Mouse (Mus musculus): ENCODE measurements around the gene Rab11fip5. TPM values are rescaled to one million over a fixed set of nuclear protein-coding genes. Genes with fewer than 3 reads are reported as not detected.

Rab11fip5 gene
- polyA plus RNA-seq, 1 experiment from 2014 or later, result 17.5 TPM

DNA sequence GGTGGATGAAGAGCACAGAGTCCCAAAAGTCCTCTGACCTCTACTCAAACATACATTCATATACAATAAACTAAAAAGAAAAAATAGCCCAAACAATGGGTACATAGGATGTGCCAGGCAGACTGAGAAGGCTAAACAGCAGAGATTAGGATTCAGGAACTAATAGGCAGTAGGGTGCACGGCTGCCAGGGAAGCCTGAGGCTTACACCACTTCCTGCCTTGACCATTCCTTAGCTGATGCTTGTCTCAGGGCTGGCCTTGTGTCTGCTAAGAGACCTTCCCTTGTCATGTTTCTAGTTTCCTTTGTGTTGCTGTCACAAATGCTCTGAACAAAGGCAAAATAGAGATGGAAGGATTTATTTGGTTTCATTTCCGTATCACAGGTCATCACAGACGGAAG lies 68.1 kb downstream of the Rab11fip5 start:
- 93% methylated on average over 3 of the region's 3 CpGs for WGBS (ENCODE audit: insufficient replicate concordance)
- Histone ChIP-seq H3K27ac (ENCODE audit: low read depth, low read length) (no peak overlapping the region), H3K9me3 (replicated peaks; ENCODE audit: control insufficient read depth, low read length) (no peaks in the 10 kb centered on the region), H3K4me1 (ENCODE audit: control insufficient read depth, insufficient read depth, low read length) (no peaks in the 10 kb centered on the region), H3K4me2 (no peak overlapping the region), H3K27me3 (ENCODE audit: control insufficient read depth, insufficient read depth, low read length) (no peaks in the 10 kb centered on the region), H3K9ac (ENCODE audit: low read depth, low read length) (no peak overlapping the region), H3K36me3 (ENCODE audit: control insufficient read depth, insufficient read depth, low read length) (no peaks in the 10 kb centered on the region), H3K4me3 (ENCODE audit: low read depth, low read length) (no peak overlapping the region)
- no peak for ATAC-seq (replicated peaks; ENCODE audit: insufficient number of reproducible peaks, low FRiP score, low TSS enrichment)

DNA sequence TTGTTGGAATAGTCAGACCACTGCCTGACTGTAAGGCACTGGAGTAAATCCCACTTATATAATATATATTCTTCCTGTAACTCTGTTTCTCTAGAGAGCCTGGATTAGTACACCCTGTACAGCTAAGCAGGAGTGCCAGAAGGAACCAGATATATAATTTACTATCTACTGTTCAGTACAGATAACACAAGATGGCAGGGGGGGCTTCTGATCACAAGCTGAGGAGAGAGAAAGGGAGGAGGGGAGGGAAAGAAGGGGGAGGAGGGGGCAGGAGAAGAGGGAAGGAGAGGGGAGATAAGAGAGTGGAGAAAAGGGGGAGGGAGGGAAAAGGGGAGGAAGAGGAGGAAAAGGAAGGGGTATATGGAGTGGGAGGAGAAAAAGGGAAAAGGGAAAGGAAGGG lies 68.6 kb downstream of the Rab11fip5 start:
- ATAC-seq (replicated peaks; ENCODE audit: insufficient number of reproducible peaks, low FRiP score, low TSS enrichment), result no peak
- no peaks in the 10 kb centered on the region for H3K27me3 ChIP-seq (ENCODE audit: control insufficient read depth, insufficient read depth, low read length)
- H3K4me2 ChIP-seq, result no peak overlapping the region
- H3K4me3 ChIP-seq (ENCODE audit: low read depth, low read length), result no peak overlapping the region
- H3K9me3 ChIP-seq (replicated peaks; ENCODE audit: control insufficient read depth, low read length), result no peaks in the 10 kb centered on the region
- no peaks in the 10 kb centered on the region for H3K36me3 ChIP-seq (ENCODE audit: control insufficient read depth, insufficient read depth, low read length)
- no peaks in the 10 kb centered on the region for H3K4me1 ChIP-seq (ENCODE audit: control insufficient read depth, insufficient read depth, low read length)
- H3K27ac ChIP-seq (ENCODE audit: low read depth, low read length), result no peak overlapping the region
- no peak overlapping the region for H3K9ac ChIP-seq (ENCODE audit: low read depth, low read length)

DNA sequence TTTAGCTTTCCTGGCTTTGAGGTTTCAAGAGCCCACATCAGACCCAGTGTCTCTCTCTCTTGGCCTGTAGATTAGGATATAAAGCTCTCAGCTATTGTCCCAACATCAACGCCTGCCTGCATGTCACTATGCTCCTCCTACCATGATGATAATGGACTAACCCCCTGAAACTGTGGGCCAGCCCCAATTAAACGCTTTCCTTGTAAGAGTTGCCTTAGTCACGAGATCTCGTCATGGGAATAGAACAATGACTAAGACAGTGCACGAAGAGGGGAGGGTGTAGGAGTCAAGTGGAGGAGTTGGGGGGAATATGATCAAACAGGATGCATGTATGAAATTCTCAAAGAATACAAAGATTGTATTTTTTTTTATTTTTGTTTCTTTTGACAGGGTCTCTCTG lies 69.5 kb downstream of the Rab11fip5 start:
- Histone ChIP-seq H3K9ac (ENCODE audit: low read depth, low read length) (no peak overlapping the region), H3K4me1 (ENCODE audit: control insufficient read depth, insufficient read depth, low read length) (no peaks in the 10 kb centered on the region), H3K27ac (ENCODE audit: low read depth, low read length) (no peak overlapping the region), H3K36me3 (ENCODE audit: control insufficient read depth, insufficient read depth, low read length) (no peaks in the 10 kb centered on the region), H3K9me3 (replicated peaks; ENCODE audit: control insufficient read depth, low read length) (no peaks in the 10 kb centered on the region), H3K4me2 (no peak overlapping the region), H3K4me3 (ENCODE audit: low read depth, low read length) (no peak overlapping the region), H3K27me3 (ENCODE audit: control insufficient read depth, insufficient read depth, low read length) (no peaks in the 10 kb centered on the region)
- WGBS (ENCODE audit: insufficient replicate concordance), result 71% methylated on average over 5 of the region's 5 CpGs
- ATAC-seq (replicated peaks; ENCODE audit: insufficient number of reproducible peaks, low FRiP score, low TSS enrichment), result no peak

DNA sequence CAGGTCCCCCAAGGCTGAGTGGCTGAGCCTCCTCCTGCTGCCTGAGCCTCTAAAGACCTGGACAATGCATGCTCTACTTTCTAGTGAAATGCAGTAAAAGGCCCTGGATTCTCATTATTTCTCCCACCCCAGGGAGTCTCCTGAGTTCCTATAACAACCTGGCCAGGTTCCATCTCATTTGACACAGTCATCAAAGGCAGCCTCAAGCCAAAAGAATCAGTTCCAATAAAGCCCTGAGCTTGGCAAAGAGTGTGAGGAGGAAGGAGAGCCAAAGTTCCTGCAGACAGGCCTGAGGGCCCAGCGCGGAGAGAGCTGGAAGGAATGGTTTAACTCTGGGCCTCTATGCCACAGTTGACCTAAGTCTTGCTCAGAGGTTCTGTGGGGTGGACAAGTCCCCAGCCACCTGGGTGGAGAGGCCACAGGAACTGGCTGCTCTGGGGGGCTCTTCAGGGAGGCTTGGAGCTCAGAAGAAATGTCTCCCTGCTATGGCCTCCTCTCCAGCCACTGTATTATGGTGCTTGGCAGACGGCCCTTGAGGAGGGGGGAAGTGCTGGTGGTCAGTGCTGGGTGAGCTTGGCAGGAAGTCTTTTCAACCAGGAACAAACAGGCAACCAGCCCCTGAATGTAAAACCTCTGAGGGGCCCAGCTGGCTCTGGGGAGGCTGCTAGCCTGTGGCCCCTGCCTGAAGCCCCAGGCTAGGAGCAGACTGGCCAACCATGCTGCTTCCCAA lies 71.9 kb downstream of the Rab11fip5 start:
- Histone ChIP-seq H3K27ac (ENCODE audit: low read depth, low read length) (no peak overlapping the region), H3K27me3 (ENCODE audit: control insufficient read depth, insufficient read depth, low read length) (no peaks in the 10 kb centered on the region), H3K4me3 (ENCODE audit: low read depth, low read length) (no peak overlapping the region), H3K4me1 (ENCODE audit: control insufficient read depth, insufficient read depth, low read length) (no peaks in the 10 kb centered on the region), H3K36me3 (ENCODE audit: control insufficient read depth, insufficient read depth, low read length) (no peaks in the 10 kb centered on the region), H3K9me3 (replicated peaks; ENCODE audit: control insufficient read depth, low read length) (no peaks in the 10 kb centered on the region), H3K4me2 (no peak overlapping the region), H3K9ac (ENCODE audit: low read depth, low read length) (no peak overlapping the region)
- no peak for ATAC-seq (replicated peaks; ENCODE audit: insufficient number of reproducible peaks, low FRiP score, low TSS enrichment)
- 80% methylated on average over 3 of the region's 3 CpGs for WGBS (ENCODE audit: insufficient replicate concordance)

DNA sequence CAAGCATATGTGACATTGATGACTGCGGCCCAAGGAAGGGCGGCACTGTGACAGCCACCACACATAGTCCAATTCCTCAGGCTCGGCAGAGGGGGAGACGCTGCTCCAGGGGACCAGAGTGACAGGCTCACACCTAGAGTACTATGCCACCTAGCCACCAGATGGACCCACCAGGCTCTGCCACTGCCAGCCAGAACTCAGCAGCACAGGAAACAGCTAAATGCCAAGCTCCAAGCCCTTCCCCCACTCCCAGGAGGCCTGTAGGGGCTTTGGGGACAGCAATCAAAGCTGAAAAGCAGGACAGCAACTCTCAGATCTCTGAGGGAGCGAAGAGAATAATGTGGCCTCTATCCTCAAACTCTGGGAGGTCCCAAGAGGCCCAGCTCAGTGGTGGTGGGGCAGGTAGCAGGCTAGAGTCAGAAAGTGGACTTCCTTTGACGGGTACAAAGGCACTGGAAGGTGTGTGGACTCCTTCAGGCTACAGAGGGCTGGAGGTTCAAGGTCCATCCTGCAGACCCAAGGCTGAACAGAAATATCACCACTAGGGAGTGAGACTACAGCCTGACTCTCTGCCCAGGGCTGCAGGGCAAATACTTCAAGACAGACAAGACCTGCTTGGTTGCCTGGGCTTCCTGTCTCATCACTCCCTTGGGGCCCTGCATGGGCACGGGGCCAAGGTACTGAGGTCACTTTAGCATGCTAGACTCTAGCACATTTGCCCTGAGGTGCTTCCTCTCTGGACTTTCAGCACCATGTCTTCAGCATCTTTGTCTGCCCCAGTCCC lies 78.9 kb downstream of the Rab11fip5 start:
- 69% methylated on average over 7 of the region's 7 CpGs for WGBS (ENCODE audit: insufficient replicate concordance)
- no peaks in the 10 kb centered on the region for H3K27me3 ChIP-seq (ENCODE audit: control insufficient read depth, insufficient read depth, low read length)

DNA sequence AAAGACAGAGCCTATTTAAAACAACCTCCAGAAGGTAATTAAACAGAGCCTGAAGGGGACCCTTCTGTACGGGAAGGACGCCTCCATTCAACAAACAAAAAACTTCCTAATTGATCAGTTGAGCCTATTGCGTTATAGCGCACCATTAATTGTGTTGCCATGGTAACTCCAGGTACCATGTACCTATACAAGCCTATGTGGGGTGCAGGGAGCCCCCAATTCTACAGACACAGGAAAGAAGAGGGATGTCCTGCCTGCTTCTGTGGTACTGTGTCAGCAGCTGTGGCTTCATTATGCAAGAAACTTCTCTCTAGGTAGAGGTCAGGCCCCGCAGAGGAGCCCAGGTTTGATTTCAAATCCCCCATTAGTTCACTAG lies 80.4 kb downstream of the Rab11fip5 start:
- Histone ChIP-seq H3K9ac (ENCODE audit: low read depth, low read length) (no peak overlapping the region), H3K9me3 (replicated peaks; ENCODE audit: control insufficient read depth, low read length) (no peaks in the 10 kb centered on the region), H3K27me3 (ENCODE audit: control insufficient read depth, insufficient read depth, low read length) (no peaks in the 10 kb centered on the region), H3K4me2 (no peak overlapping the region), H3K36me3 (ENCODE audit: control insufficient read depth, insufficient read depth, low read length) (no peaks in the 10 kb centered on the region), H3K4me1 (ENCODE audit: control insufficient read depth, insufficient read depth, low read length) (peaks cover 8% of the 10 kb centered on the region), H3K4me3 (ENCODE audit: low read depth, low read length) (no peak overlapping the region), H3K27ac (ENCODE audit: low read depth, low read length) (no peak overlapping the region)
- no peak for ATAC-seq (replicated peaks; ENCODE audit: insufficient number of reproducible peaks, low FRiP score, low TSS enrichment)
- WGBS (ENCODE audit: insufficient replicate concordance), result 79% methylated on average over 5 of the region's 5 CpGs

More for the DNA sequence above, 78.9 kb downstream of the Rab11fip5 start:
- no peak overlapping the region for H3K27ac ChIP-seq (ENCODE audit: low read depth, low read length)
- H3K4me2 ChIP-seq, result no peak overlapping the region
- H3K9ac ChIP-seq (ENCODE audit: low read depth, low read length), result no peak overlapping the region
- H3K4me1 ChIP-seq (ENCODE audit: control insufficient read depth, insufficient read depth, low read length), result peaks cover 8% of the 10 kb centered on the region
- ATAC-seq (replicated peaks; ENCODE audit: insufficient number of reproducible peaks, low FRiP score, low TSS enrichment), result 0 out of 2 replicates have a peak, but pooled peaks have one; percentile 7
- no peaks in the 10 kb centered on the region for H3K36me3 ChIP-seq (ENCODE audit: control insufficient read depth, insufficient read depth, low read length)
- no peaks in the 10 kb centered on the region for H3K9me3 ChIP-seq (replicated peaks; ENCODE audit: control insufficient read depth, low read length)
- no peak overlapping the region for H3K4me3 ChIP-seq (ENCODE audit: low read depth, low read length)

DNA sequence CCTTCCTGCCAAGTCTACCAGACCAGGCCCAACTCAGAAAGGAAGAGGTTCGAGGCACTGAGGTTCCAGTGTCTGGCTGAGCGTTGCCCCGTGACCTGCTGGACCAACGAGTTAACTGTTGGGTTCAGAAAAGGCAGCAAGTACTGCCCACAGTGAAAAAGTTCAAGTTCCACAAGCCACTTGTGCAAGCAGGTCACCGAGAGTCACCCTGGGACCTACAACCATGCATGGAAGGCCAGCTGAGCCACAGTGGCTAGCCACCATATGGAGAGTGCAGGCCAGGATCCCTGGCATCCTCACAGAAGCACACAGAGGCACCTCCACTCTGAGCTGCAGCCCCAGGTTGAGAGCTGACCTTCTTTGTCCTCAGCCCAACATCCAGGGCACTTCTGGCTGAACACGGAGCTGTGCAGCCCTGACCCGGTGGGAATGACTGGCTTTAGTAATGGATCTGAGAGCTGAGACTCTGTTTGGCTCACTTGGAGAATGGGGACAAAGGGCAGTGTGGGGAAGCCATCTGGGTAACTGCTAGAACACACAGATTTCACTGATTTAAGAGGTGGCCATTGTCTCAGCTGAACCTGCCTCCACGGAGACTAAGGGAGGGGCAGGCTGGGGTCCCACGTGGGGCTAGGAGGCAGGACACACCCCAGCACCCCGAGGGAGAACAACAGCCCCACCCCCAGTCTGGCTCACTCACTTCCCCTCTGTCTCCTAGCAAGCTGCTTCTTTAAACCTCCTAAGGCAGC lies 81.0 kb downstream of the Rab11fip5 start:
- Histone ChIP-seq H3K4me2 (no peak overlapping the region), H3K27me3 (ENCODE audit: control insufficient read depth, insufficient read depth, low read length) (no peaks in the 10 kb centered on the region), H3K9me3 (replicated peaks; ENCODE audit: control insufficient read depth, low read length) (no peaks in the 10 kb centered on the region), H3K4me1 (ENCODE audit: control insufficient read depth, insufficient read depth, low read length) (peaks cover 8% of the 10 kb centered on the region), H3K27ac (ENCODE audit: low read depth, low read length) (no peak overlapping the region), H3K4me3 (ENCODE audit: low read depth, low read length) (no peak overlapping the region), H3K9ac (ENCODE audit: low read depth, low read length) (no peak overlapping the region), H3K36me3 (ENCODE audit: control insufficient read depth, insufficient read depth, low read length) (no peaks in the 10 kb centered on the region)
- ATAC-seq (replicated peaks; ENCODE audit: insufficient number of reproducible peaks, low FRiP score, low TSS enrichment), result no peak
- WGBS (ENCODE audit: insufficient replicate concordance), result 55% methylated on average over 10 of the region's 10 CpGs

DNA sequence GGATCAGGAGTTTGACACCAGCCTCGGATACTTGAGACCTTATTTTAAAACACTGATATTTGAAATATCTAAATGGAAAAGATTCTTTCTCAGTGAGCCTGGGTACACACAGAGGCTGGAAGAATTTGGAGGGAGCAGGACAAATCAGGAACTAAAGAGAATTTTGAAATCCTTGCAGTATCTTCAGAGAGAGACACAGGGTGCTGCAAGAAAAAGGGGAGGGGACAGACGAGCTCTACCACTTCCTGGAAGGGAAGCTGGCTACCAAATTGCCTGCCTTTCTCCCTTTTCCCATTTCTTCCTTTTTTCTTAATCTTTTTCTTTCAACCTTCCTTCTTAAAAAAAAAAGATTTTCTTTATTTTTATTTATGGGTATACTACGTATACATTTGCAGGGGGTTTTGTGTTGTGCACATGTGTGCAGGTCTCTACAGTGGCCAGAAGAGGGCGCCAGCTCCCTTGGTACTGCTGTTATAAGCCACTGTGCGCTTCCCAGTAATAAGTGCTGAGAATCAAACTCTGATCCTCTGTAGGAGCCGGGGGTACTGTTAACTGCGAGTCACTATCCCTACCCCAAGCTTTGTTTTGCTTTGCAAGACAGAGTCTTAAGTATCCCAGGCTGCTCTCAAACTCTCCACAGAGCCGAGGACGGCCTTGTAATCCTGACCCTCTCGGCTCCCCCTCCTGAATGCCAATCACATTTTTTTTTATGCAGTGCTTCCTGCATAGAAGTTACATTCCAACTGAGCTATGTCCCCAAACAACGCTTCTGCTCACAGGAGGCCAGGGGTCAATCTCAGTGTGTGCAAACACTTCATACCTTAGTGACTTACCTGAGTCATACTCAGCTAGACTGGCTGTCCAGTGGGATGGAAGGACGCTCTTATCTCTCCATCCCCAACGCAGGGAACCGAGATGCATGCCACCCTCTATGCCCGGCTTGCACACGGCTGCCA lies 83.3 kb downstream of the Rab11fip5 start:
- 83% methylated on average over 16 of the region's 16 CpGs for WGBS (ENCODE audit: insufficient replicate concordance)
- peaks cover 8% of the 10 kb centered on the region for H3K4me1 ChIP-seq (ENCODE audit: control insufficient read depth, insufficient read depth, low read length)
- H3K9ac ChIP-seq (ENCODE audit: low read depth, low read length), result no peak overlapping the region
- H3K9me3 ChIP-seq (replicated peaks; ENCODE audit: control insufficient read depth, low read length), result no peaks in the 10 kb centered on the region
- no peaks in the 10 kb centered on the region for H3K27me3 ChIP-seq (ENCODE audit: control insufficient read depth, insufficient read depth, low read length)
- no peak overlapping the region for H3K27ac ChIP-seq (ENCODE audit: low read depth, low read length)
- no peak overlapping the region for H3K4me3 ChIP-seq (ENCODE audit: low read depth, low read length)
- no peaks in the 10 kb centered on the region for H3K36me3 ChIP-seq (ENCODE audit: control insufficient read depth, insufficient read depth, low read length)
- no peak overlapping the region for H3K4me2 ChIP-seq
- no peak for ATAC-seq (replicated peaks; ENCODE audit: insufficient number of reproducible peaks, low FRiP score, low TSS enrichment)
